Mouse (Mus musculus): ENCODE data around the gene Hyal1.
"Not testable (repeated sequence)": the region's sequence is repeated elsewhere in the genome, so short reads cannot be mapped to it uniquely, and the experiment has no call there.

DNA sequence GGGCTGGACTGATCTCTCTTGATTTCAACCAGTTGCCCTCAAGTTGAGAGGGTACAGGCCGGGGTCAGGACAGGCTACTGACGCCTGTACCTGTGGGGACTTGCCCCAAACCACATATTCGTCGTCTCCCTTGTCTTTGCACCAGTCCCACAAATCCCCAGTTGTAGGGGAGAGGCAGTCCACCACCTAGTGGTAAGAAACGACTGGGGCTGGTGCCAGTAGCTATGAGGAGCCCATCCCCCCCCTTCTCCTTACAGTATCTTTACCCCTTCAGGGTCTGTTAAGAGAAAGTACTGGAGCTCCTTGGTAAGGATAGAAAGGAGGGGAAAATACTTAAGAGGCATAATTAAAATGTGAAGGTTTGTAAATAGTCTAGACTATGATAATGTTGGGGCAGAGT lies 11.2 kb upstream of the Hyal1 start:
- not testable (repeated sequence) for TF ChIP-seq HCFC1 (IDR thresholded peaks at IDR 0.05; ENCODE audit: low read depth, low read length); POLR2A (IDR thresholded peaks at IDR 0.05; ENCODE audit: control insufficient read depth in 1 of 2, insufficient read depth in 1 of 2, low read depth in 1 of 2, low read length in 2 of 2, poor library complexity in 1 of 2)

All from MEL (cell line).